Mouse (Mus musculus): Measurements from ENCODE around the gene Slc39a3. TPM values are rescaled to one million over a fixed set of nuclear protein-coding genes. Genes with fewer than 3 reads are reported as not detected.
"Not testable (repeated sequence)": the region's sequence is repeated elsewhere in the genome, so short reads cannot be mapped to it uniquely, and the experiment has no call there.

Slc39a3 gene
- total RNA-seq, 2 experiments from 2014 or later, result 11.7 to 12.0 TPM

- intact Hi-C loops (cut with DNase I), result loop anchor here (5.0 kb wide), 3 partner anchors 33 to 243 kb away; partner anchors contain the start of gene Jsrp1
These were observed 47.4 kb downstream of the Slc39a3 start for GRCm38 (mm10) chr10:80989854-80990253.

GRCm38 (mm10) chr10:80989446-80989845, 47.8 kb downstream of the Slc39a3 start:
- intact Hi-C loops (cut with DNase I), result loop anchor here (5.0 kb wide), 1 partner anchor 177 kb away; the partner anchor contains the start of gene Jsrp1
- no peak for DNase-seq

More at GRCm38 (mm10) chr10:80989854-80990253, 47.4 kb downstream of the Slc39a3 start:
- DNase-seq, result not testable (repeated sequence)

GRCm38 (mm10) chr10:80987709-80988441, 49.4 kb downstream of the Slc39a3 start:
- intact Hi-C loops (cut with DNase I), result loop anchor here (1.0 to 5.0 kb wide), 2 partner anchors 59 to 176 kb away; partner anchors contain the start of gene Jsrp1
- DNase-seq, result peak; percentile 81 to 86

GRCm38 (mm10) chr10:80986754-80987153, 50.5 kb downstream of the Slc39a3 start:
- intact Hi-C loops (cut with DNase I), result loop anchor here (5.0 kb wide), 1 partner anchor 174 kb away; the partner anchor contains the start of gene Jsrp1

GRCm38 (mm10) chr10:80985970-80986701, 51.1 kb downstream of the Slc39a3 start:
- no peak for DNase-seq
- intact Hi-C loops (cut with DNase I), result loop anchor here (5.0 kb wide), 1 partner anchor 174 kb away; the partner anchor contains the start of gene Jsrp1

More at GRCm38 (mm10) chr10:80986754-80987153, 50.5 kb downstream of the Slc39a3 start:
- peak in 1 of 2 experiments; percentile 45 for DNase-seq

GRCm38 (mm10) chr10:80985241-80985969, 51.8 kb downstream of the Slc39a3 start:
- DNase-seq, result peak; percentile 51 to 59
- intact Hi-C loops (cut with DNase I), result loop anchor here (5.0 kb wide), 1 partner anchor 173 kb away; the partner anchor contains the start of gene Jsrp1

GRCm38 (mm10) chr10:80984223-80984622, 53.0 kb downstream of the Slc39a3 start:
- intact Hi-C loops (cut with DNase I), result no loop called here
- no peak for DNase-seq

- DNase-seq, result no peak
- intact Hi-C loops (cut with DNase I), result no loop called here
These were observed 54.8 kb downstream of the Slc39a3 start for GRCm38 (mm10) chr10:80982381-80982780.

GRCm38 (mm10) chr10:80981564-80982112, 55.6 kb downstream of the Slc39a3 start:
- no peak for DNase-seq
- intact Hi-C loops (cut with DNase I), result no loop called here

Other genes starting within 250 kb of the Slc39a3 start
- 10 to 100 TPM; 23.1 to 29.4 TPM for gene Sf3a2, start 239.2 kb downstream of the Slc39a3 start, total RNA-seq (2021)
- gene Plekhj1, start 238.8 kb downstream of the Slc39a3 start, total RNA-seq (2021), result 10 to 100 TPM; 21.6 to 22.5 TPM
- gene Amh, start 232.2 kb downstream of the Slc39a3 start, total RNA-seq (2021), result under 1 TPM; 0.25 to 0.41 TPM
- gene Jsrp1, start 223.9 kb downstream of the Slc39a3 start, total RNA-seq (2021), result 100 to 1,000 TPM; 387 to 405 TPM
- 100 to 1,000 TPM; 611 to 682 TPM for gene Oaz1, start 210.8 kb downstream of the Slc39a3 start, total RNA-seq (2021)
- 10 to 100 TPM in 1 of 2 experiments, 1 to 10 TPM in 1; 8.4 to 10.3 TPM for gene Lingo3, start 193.4 kb downstream of the Slc39a3 start, total RNA-seq (2021)
- gene Lsm7, start 182.2 kb downstream of the Slc39a3 start, total RNA-seq (2021), result 10 to 100 TPM; 13.7 to 18.8 TPM
- gene Sppl2b, start 182.2 kb downstream of the Slc39a3 start, total RNA-seq (2021), result 10 to 100 TPM; 13.6 to 17.6 TPM
- not detected for gene Tmprss9, start 165.6 kb downstream of the Slc39a3 start, total RNA-seq (2021)
- 100 to 1,000 TPM; 106 to 120 TPM for gene Timm13, start 136.5 kb downstream of the Slc39a3 start, total RNA-seq (2021)
- 1 to 10 TPM; 2.6 to 3.1 TPM for gene Lmnb2, start 119.2 kb downstream of the Slc39a3 start, total RNA-seq (2021)
- 10 to 100 TPM; 26.7 to 31.7 TPM for gene Gadd45b, start 107.4 kb downstream of the Slc39a3 start, total RNA-seq (2021)
- gene Gng7, start 22.5 kb downstream of the Slc39a3 start, total RNA-seq (2021), result under 1 TPM; 0.57 to 0.64 TPM
- under 1 TPM in 1 of 2 experiments, not detected in 1; 0.08 TPM for gene Diras1, start 11.8 kb downstream of the Slc39a3 start, total RNA-seq (2021)
- 10 to 100 TPM; 86.2 to 89.5 TPM for gene Sgta, start 22.8 kb upstream of the Slc39a3 start, total RNA-seq (2021)
- gene Thop1, start 32.6 kb upstream of the Slc39a3 start, total RNA-seq (2021), result 10 to 100 TPM; 20.3 to 24.9 TPM
- gene Creb3l3, start 61.4 kb upstream of the Slc39a3 start, total RNA-seq (2021), result under 1 TPM in 1 of 2 experiments, not detected in 1; 0.23 TPM
- gene Map2k2, start 68.5 kb upstream of the Slc39a3 start, total RNA-seq (2021), result 100 to 1,000 TPM; 160 to 174 TPM
- 10 to 100 TPM; 22.4 to 27.8 TPM for gene Zbtb7a, start 97.8 kb upstream of the Slc39a3 start, total RNA-seq (2021)
- 10 to 100 TPM; 14.0 to 16.3 TPM for gene Pias4, start 130.5 kb upstream of the Slc39a3 start, total RNA-seq (2021)
- 100 to 1,000 TPM; 880 to 957 TPM for gene Eef2, start 139.2 kb upstream of the Slc39a3 start, total RNA-seq (2021)
- 10 to 100 TPM; 21.1 to 23.9 TPM for gene Dapk3, start 145.6 kb upstream of the Slc39a3 start, total RNA-seq (2021)
- gene 4930442H23Rik, start 146.4 kb upstream of the Slc39a3 start, total RNA-seq (2021), result not detected
- 10 to 100 TPM; 44.9 to 76.8 TPM for gene Nmrk2, start 164.6 kb upstream of the Slc39a3 start, total RNA-seq (2021)
- not detected for gene Atcay, start 193.4 kb upstream of the Slc39a3 start, total RNA-seq (2021)
- 1 to 10 TPM; 1.9 TPM for gene Zfr2, start 195.7 kb upstream of the Slc39a3 start, total RNA-seq (2021)
- gene Matk, start 215.5 kb upstream of the Slc39a3 start, total RNA-seq (2021), result under 1 TPM in 1 of 2 experiments, not detected in 1; 0.22 TPM
- gene Mrpl54, start 229.5 kb upstream of the Slc39a3 start, total RNA-seq (2021), result 10 to 100 TPM; 90.6 to 91.0 TPM
- gene Apba3, start 229.5 kb upstream of the Slc39a3 start, total RNA-seq (2021), result 100 to 1,000 TPM in 1 of 2 experiments, 10 to 100 TPM in 1; 98.5 to 102 TPM

All from gastrocnemius, postnatal 36 days (tissue).